Mouse (Mus musculus) heart, embryonic 14.5 days (tissue): Measurements from ENCODE around the gene Ptges3l. TPM values are rescaled to one million over a fixed set of nuclear protein-coding genes. Genes with fewer than 3 reads are reported as not detected.
"Not testable (repeated sequence)": the region's sequence is repeated elsewhere in the genome, so short reads cannot be mapped to it uniquely, and the experiment has no call there.

ENCODE experiments used
- ATAC-seq: fragments of 200-750 bp; cut with Nextera tagmentation; 2 replicates; pipeline ENCODE4 v1.8.0; 2017; ENCODE audit warnings: low read depth, moderate TSS enrichment; ENCODE audit not compliant: insufficient number of reproducible peaks, insufficient read depth, low FRiP score
- H3K27ac ChIP-seq, 2 experiments: fragments of 200-500 bp in 1 of 2; fragments of 300-500 bp in 1 of 2; sonication (generic) in 1 of 2; replicated peaks in 1 of 2; 2 replicates each; pipeline ENCODE4 v1.5.1; 2012 to 2014; ENCODE audit warnings: low read depth in 2 of 2, low read length in 2 of 2, control low read depth in 1 of 2, mild to moderate bottlenecking in 1 of 2, mixed read lengths in 1 of 2; ENCODE audit not compliant: control insufficient read depth in 1 of 2, insufficient read depth in 1 of 2
- H3K27me3 ChIP-seq: fragments of 300-500 bp; sonication (generic); 2 replicates; pipeline ENCODE4 v1.6.1; 2014; ENCODE audit warnings: mild to moderate bottlenecking, low read length, control low read depth; ENCODE audit not compliant: control insufficient read depth, insufficient read depth
- H3K36me3 ChIP-seq: fragments of 300-500 bp; sonication (generic); 2 replicates; pipeline ENCODE4 v1.6.1; 2014; ENCODE audit warnings: mild to moderate bottlenecking, control low read depth, low read length, mixed read lengths; ENCODE audit not compliant: control insufficient read depth, insufficient read depth
- H3K4me1 ChIP-seq, 2 experiments: fragments of 200-500 bp in 1 of 2; fragments of 300-500 bp in 1 of 2; sonication (generic) in 1 of 2; 2 replicates each; pipeline ENCODE4 v1.6.1; 2012 to 2014; ENCODE audit warnings: low read length in 2 of 2, control low read depth in 1 of 2, mixed read lengths in 1 of 2; ENCODE audit not compliant: control insufficient read depth in 2 of 2, insufficient read depth in 2 of 2
- H3K4me2 ChIP-seq: fragments of 300-500 bp; sonication (generic); 2 replicates; pipeline ENCODE4 v1.6.1; 2014; ENCODE audit warnings: mild to moderate bottlenecking, low read length
- H3K4me3 ChIP-seq, 2 experiments: fragments of 200-500 bp in 1 of 2; fragments of 300-500 bp in 1 of 2; sonication (generic) in 1 of 2; 2 replicates each; pipeline ENCODE4 v1.5.1; 2012 to 2014; ENCODE audit warnings: low read length in 2 of 2, mild to moderate bottlenecking in 2 of 2, control low read depth in 1 of 2, low read depth in 1 of 2, moderate library complexity in 1 of 2; ENCODE audit not compliant: control insufficient read depth in 1 of 2, insufficient read depth in 1 of 2
- H3K9ac ChIP-seq: fragments of 300-500 bp; sonication (generic); 2 replicates; pipeline ENCODE4 v1.6.1; 2014; ENCODE audit warnings: mild to moderate bottlenecking, low read length
- H3K9me3 ChIP-seq: fragments of 300-500 bp; sonication (generic); 2 replicates; pipeline ENCODE4 v1.6.1; 2016; ENCODE audit warnings: low read length, control low read depth; ENCODE audit not compliant: control insufficient read depth
- WGBS: fragments of 180-500 bp; shearing (Covaris S2); extraction: QIAGEN DNeasy Blood & Tissue Kit; methylation state at CpG from one replicate; pipeline ENCODE4 v1.1.7; 2014; 5-methylcytosine and 5-hydroxymethylcytosine counted together
- polyA plus RNA-seq: library from polyadenylated mRNA; unstranded; fragments of >200 nt; fragmentation: Nextera tagmentation; extraction: Ambion mirVana; gene quantifications from 2 replicates; pipeline ENCODE4 v1.2.1, GENCODE M21; 2014

The Ptges3l gene
- polyA plus RNA-seq, 1 experiment from 2014 or later: 81.7 TPM

DNA sequence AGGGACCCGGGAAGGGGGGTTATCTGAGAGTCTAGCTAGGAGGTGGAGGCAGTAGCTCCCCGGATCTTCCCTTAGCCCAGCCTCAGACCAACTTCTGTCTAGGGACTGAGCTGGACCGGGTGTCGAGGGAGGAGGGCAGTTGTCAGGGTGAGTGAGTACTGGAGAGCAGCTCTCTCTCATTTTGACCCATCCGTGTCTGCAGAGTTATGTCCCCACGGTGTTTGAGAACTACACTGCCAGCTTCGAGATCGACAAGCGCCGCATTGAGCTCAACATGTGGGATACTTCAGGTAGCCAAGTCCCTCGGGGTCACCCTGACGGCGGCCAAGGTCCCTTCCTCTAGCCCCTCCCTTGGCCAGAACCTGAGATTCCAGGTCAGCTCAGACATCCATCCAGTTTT, 43.6 kb upstream of the Ptges3l start:
- Histone ChIP-seq H3K4me2 (peak overlapping the region; percentile 98), H3K4me1 (peaks cover 16 to 29% of the 10 kb centered on the region in 2 experiments), H3K27ac (0 out of 4 replicates have a peak overlapping the region, but pooled peaks of 1 of the 2 experiments have one; percentile 35), H3K9me3 (no peaks in the 10 kb centered on the region), H3K4me3 (peak overlapping the region; percentile 77 to 89), H3K36me3 (no peaks in the 10 kb centered on the region), H3K27me3 (no peaks in the 10 kb centered on the region), H3K9ac (peak overlapping the region; percentile 84)
- 5% methylated on average over 13 of the region's 13 CpGs for WGBS
- no peak for ATAC-seq

DNA sequence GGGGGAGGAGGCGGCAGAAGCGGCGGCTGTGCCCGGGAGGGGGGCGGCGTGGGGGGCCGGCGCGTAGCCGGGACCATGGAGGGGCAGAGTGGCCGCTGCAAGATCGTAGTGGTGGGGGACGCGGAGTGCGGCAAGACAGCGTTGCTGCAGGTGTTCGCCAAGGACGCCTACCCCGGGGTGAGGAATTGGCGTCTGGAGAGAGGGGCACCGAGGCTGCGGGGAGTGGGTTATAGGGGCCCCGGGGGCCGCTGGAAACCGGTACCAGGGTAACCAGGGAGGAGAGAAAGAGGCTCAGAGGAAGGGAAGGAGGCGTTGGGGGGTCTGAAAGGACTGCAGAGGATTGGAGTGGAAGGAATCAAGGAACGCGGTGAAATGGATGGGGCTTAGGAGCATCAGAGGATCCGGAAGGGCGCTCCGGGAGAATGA, 43.1 kb upstream of the Ptges3l start:
- Histone ChIP-seq H3K9me3 (no peaks in the 10 kb centered on the region), H3K4me3 (peak overlapping the region; percentile 77 to 89), H3K4me1 (peaks cover 19 to 33% of the 10 kb centered on the region in 2 experiments), H3K27me3 (no peaks in the 10 kb centered on the region), H3K9ac (peak overlapping the region; percentile 84), H3K4me2 (peak overlapping the region; percentile 98), H3K36me3 (no peaks in the 10 kb centered on the region), H3K27ac (peak overlapping the region in 1 of 2 experiments; percentile 35; a peak in 3 of 4 replicates)
- WGBS: under 1% methylated on average over 31 of the region's 31 CpGs
- ATAC-seq: no peak

GRCm38 (mm10) chr11:101467477-101468262, 42.5 kb upstream of the Ptges3l start:
- Histone ChIP-seq H3K27me3 (no peaks in the 10 kb centered on the region), H3K27ac (peak overlapping the region; percentile 23 to 35), H3K4me1 (peaks cover 20 to 38% of the 10 kb centered on the region in 2 experiments), H3K36me3 (peaks cover 2% of the 10 kb centered on the region), H3K4me2 (peak overlapping the region; percentile 98), H3K9ac (peak overlapping the region; percentile 84), H3K4me3 (peak overlapping the region; percentile 77 to 89), H3K9me3 (no peaks in the 10 kb centered on the region)
- peak; percentile 78 for ATAC-seq
- 1% methylated on average over 42 of the region's 54 CpGs for WGBS

DNA sequence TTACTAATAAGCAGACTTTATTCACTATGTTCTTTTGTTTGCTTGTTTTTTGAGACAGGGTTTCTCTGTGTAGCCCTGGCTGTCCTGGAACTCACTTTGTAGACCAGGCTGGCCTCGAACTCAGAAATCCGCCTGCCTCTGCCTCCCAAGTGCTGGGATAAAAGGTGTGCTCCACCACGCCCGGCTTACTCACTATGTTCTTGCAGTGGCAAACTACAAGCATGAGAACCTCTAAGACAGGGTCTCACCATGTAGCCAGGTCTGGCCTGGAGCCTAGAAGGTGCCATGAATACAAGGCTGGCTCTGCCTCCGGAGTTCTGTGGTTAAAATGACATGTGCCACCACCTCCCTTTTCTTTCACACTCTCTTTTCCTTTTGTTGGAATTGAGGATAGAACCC, 41.4 kb upstream of the Ptges3l start:
- Histone ChIP-seq H3K4me2 (peak overlapping the region; percentile 98), H3K36me3 (peaks cover 14% of the 10 kb centered on the region), H3K9ac (peak overlapping the region; percentile 83), H3K4me1 (peaks cover 17 to 41% of the 10 kb centered on the region in 2 experiments), H3K4me3 (peak overlapping the region; percentile 2 to 80; a peak in 3 of 4 replicates)
- not testable (repeated sequence) for H3K9me3 ChIP-seq, H3K27ac ChIP-seq, H3K27me3 ChIP-seq, ATAC-seq
- WGBS: 41% methylated on average over 5 of the region's 5 CpGs

GRCm38 (mm10) chr11:101465869-101466551, 40.9 kb upstream of the Ptges3l start, which contains the start of gene Vat1:
Gene Vat1, minus strand, starts transcription at chr11:101466230.
- Histone ChIP-seq H3K36me3 (peaks cover 19% of the 10 kb centered on the region), H3K9ac (peak within 1 kb of the TSS; percentile 83), H3K4me3 (peak within 1 kb of the TSS; percentile 69 to 80), H3K4me2 (peak within 1 kb of the TSS; percentile 98), H3K4me1 (peaks cover 17 to 41% of the 10 kb centered on the region in 2 experiments), H3K9me3 (no peaks in the 10 kb centered on the region), H3K27me3 (no peaks in the 10 kb centered on the region), H3K27ac (peak within 1 kb of the TSS; percentile 78 to 89)
- ATAC-seq: peak; percentile 61
- WGBS: 2% methylated on average over 56 of the region's 60 CpGs

- WGBS: under 1% methylated on average over 50 of the region's 51 CpGs
- Histone ChIP-seq H3K9me3 (no peaks in the 10 kb centered on the region), H3K4me2 (peak overlapping the region; percentile 98), H3K9ac (peak overlapping the region; percentile 83), H3K27ac (peak overlapping the region; percentile 78 to 89), H3K4me1 (peaks cover 17 to 41% of the 10 kb centered on the region in 2 experiments), H3K36me3 (peaks cover 25% of the 10 kb centered on the region), H3K27me3 (no peaks in the 10 kb centered on the region), H3K4me3 (peak overlapping the region; percentile 69 to 80)
- ATAC-seq: peak; percentile 49
Measured at GRCm38 (mm10) chr11:101465101-101465868, 40.2 kb upstream of the Ptges3l start.
